Mouse (Mus musculus): Measurements from ENCODE around the gene Abl1.

The Abl1 gene

GRCm38 (mm10) chr2:31823933-31824730 lies 136.0 kb downstream of the Abl1 start:
- DNase-seq (ENCODE audit: low read depth, low spot score), result no peak

- no peak for DNase-seq (ENCODE audit: low read depth, low spot score)
These were observed 137.3 kb downstream of the Abl1 start for GRCm38 (mm10) chr2:31825469-31825911.

GRCm38 (mm10) chr2:31826094-31827085 lies 138.2 kb downstream of the Abl1 start:
- no peak for DNase-seq (ENCODE audit: low read depth, low spot score)

GRCm38 (mm10) chr2:31827877-31828276 lies 139.7 kb downstream of the Abl1 start:
- DNase-seq (ENCODE audit: low read depth, low spot score), result no peak

GRCm38 (mm10) chr2:31828311-31828825 lies 140.2 kb downstream of the Abl1 start:
- no peak for DNase-seq (ENCODE audit: low read depth, low spot score)

- DNase-seq (ENCODE audit: low read depth, low spot score), result no peak
These were observed 147.9 kb downstream of the Abl1 start for GRCm38 (mm10) chr2:31836091-31836490.

GRCm38 (mm10) chr2:31836985-31837384 lies 148.8 kb downstream of the Abl1 start:
- DNase-seq (ENCODE audit: low read depth, low spot score), result no peak

- no peak for DNase-seq (ENCODE audit: low read depth, low spot score)
These were observed 150.7 kb downstream of the Abl1 start for GRCm38 (mm10) chr2:31838868-31839267.

- DNase-seq (ENCODE audit: low read depth, low spot score), result no peak
These were observed 156.6 kb downstream of the Abl1 start for GRCm38 (mm10) chr2:31844729-31845136.

GRCm38 (mm10) chr2:31845512-31845895 lies 157.3 kb downstream of the Abl1 start:
- DNase-seq (ENCODE audit: low read depth, low spot score), result no peak

GRCm38 (mm10) chr2:31845896-31846691 lies 157.9 kb downstream of the Abl1 start, which contains the start of gene Fibcd1:
Gene Fibcd1 (minus strand): TSS chr2:31846005.
- DNase-seq (ENCODE audit: low read depth, low spot score), result no peak

GRCm38 (mm10) chr2:31846692-31847660 lies 158.8 kb downstream of the Abl1 start:
- no peak for DNase-seq (ENCODE audit: low read depth, low spot score)

- DNase-seq (ENCODE audit: low read depth, low spot score), result no peak
These were observed 159.7 kb downstream of the Abl1 start for GRCm38 (mm10) chr2:31847908-31848307.

GRCm38 (mm10) chr2:31850141-31850540 lies 162.0 kb downstream of the Abl1 start:
- no peak for DNase-seq (ENCODE audit: low read depth, low spot score)
